Mouse (Mus musculus): ENCODE measurements at regions not wholly inside any gene's neighbourhood (a gene's known extent, or its start where the extent isn't known, plus 50 kb on each side); places are given as distances from the start of the nearest gene placed in this dataset.

DNA sequence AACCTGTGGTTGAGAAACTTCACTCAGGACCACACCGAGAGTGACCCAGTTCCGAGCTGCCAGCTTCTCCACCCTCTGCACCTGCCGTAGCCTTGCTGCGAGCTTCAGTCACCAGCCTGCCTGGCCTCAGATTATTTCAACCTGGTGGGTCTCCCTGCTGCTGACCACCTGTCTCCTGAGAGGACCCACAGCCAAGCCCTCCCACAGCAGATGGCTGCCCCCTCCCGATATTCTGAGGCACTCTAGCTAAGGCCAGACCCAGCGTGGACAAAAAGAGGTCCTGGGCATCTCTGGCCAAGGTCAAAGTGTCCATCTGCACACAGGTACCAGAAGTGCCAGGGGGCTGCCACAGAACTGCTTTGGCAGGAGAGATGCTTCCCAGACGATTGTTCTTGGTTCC, 162.7 kb upstream of the Ctbp2 start:
- no peak overlapping the region for H3K27ac ChIP-seq (replicated peaks; ENCODE audit: insufficient read depth, low read depth, low read length)
- H3K36me3 ChIP-seq (ENCODE audit: control insufficient read depth, insufficient read depth, low read length): no peaks in the 10 kb centered on the region
- H3K4me3 ChIP-seq (ENCODE audit: insufficient read depth, low read depth, low read length): no peak overlapping the region
- no peak overlapping the region for H3K9ac ChIP-seq (ENCODE audit: low read depth, low read length)
- no peaks in the 10 kb centered on the region for H3K4me1 ChIP-seq (ENCODE audit: control insufficient read depth, insufficient read depth, low read length)
- TF ChIP-seq POLR2A (IDR thresholded peaks at IDR 0.05; ENCODE audit: extremely low read depth, insufficient read depth, low read length) (no peak), CTCF (IDR thresholded peaks at IDR 0.05; ENCODE audit: low read depth, low read length) (no peak)
- H3K79me2 ChIP-seq (ENCODE audit: control insufficient read depth, insufficient read depth, low read length): no peaks in the 10 kb centered on the region
- no peaks in the 10 kb centered on the region for H3K27me3 ChIP-seq (ENCODE audit: control insufficient read depth, insufficient read depth, low read length)
- DNase-seq (ENCODE audit: extremely low read depth, low read depth, low spot score): no peak
- 85% methylated on average over 7 of the region's 7 CpGs for WGBS

DNA sequence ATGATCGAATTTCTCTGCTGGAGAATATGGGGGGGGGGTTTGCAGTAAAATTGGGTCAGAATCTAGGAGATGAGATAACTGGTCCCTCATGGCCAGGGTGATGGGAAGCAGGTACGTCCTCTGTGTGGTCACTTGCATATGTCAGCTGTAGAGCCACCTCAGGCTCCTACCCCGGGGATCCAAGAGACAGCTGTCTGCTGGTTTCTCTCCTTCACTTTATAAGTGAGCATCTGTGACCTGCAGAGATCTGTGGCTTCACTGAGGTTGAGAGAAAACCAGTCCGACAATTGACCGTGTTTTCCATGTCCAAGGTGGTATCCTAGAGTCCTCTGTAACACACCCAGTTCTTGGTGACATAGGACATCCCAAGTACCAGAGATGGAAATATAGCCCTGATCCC, 162.1 kb upstream of the Ctbp2 start:
- TF ChIP-seq POLR2A (IDR thresholded peaks at IDR 0.05; ENCODE audit: extremely low read depth, insufficient read depth, low read length) (no peak), CTCF (IDR thresholded peaks at IDR 0.05; ENCODE audit: low read depth, low read length) (no peak)
- 77% methylated on average over 5 of the region's 5 CpGs for WGBS
- no peaks in the 10 kb centered on the region for H3K27me3 ChIP-seq (ENCODE audit: control insufficient read depth, insufficient read depth, low read length)
- H3K79me2 ChIP-seq (ENCODE audit: control insufficient read depth, insufficient read depth, low read length): no peaks in the 10 kb centered on the region
- H3K4me1 ChIP-seq (ENCODE audit: control insufficient read depth, insufficient read depth, low read length): no peaks in the 10 kb centered on the region
- no peaks in the 10 kb centered on the region for H3K36me3 ChIP-seq (ENCODE audit: control insufficient read depth, insufficient read depth, low read length)
- H3K27ac ChIP-seq (replicated peaks; ENCODE audit: insufficient read depth, low read depth, low read length): no peak overlapping the region
- no peak for DNase-seq (ENCODE audit: extremely low read depth, low read depth, low spot score)
- H3K9ac ChIP-seq (ENCODE audit: low read depth, low read length): no peak overlapping the region
- no peak overlapping the region for H3K4me3 ChIP-seq (ENCODE audit: insufficient read depth, low read depth, low read length)

DNA sequence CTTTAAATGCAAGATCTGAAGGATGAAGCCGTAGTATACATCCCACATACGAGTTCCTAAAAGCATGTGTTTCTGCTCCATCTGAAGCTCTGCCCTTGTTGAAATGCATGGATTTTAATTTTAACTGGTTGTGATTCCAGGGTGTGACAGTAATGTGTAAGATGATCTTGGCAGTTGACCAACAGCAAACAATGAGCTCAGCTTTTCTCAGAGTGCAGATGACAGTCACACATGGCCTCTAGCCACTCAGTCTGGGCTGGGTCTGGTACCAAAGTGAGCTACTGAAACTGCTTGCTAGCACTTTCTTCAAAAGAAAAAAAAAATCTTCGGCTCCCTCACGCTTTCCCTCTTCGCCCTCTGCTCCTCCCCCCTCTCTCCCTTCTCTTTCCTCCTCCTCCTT, 138.0 kb upstream of the Ctbp2 start:
- H3K79me2 ChIP-seq (ENCODE audit: control insufficient read depth, insufficient read depth, low read length): no peaks in the 10 kb centered on the region
- 72% methylated on average over 5 of the region's 5 CpGs for WGBS
- H3K4me1 ChIP-seq (ENCODE audit: control insufficient read depth, insufficient read depth, low read length): no peaks in the 10 kb centered on the region
- no peak overlapping the region for H3K27ac ChIP-seq (replicated peaks; ENCODE audit: insufficient read depth, low read depth, low read length)
- no peaks in the 10 kb centered on the region for H3K27me3 ChIP-seq (ENCODE audit: control insufficient read depth, insufficient read depth, low read length)
- DNase-seq (ENCODE audit: extremely low read depth, low read depth, low spot score): no peak
- H3K36me3 ChIP-seq (ENCODE audit: control insufficient read depth, insufficient read depth, low read length): no peaks in the 10 kb centered on the region
- TF ChIP-seq POLR2A (IDR thresholded peaks at IDR 0.05; ENCODE audit: extremely low read depth, insufficient read depth, low read length) (no peak), CTCF (IDR thresholded peaks at IDR 0.05; ENCODE audit: low read depth, low read length) (no peak)
- H3K4me3 ChIP-seq (ENCODE audit: insufficient read depth, low read depth, low read length): no peak overlapping the region
- H3K9ac ChIP-seq (ENCODE audit: low read depth, low read length): no peak overlapping the region

DNA sequence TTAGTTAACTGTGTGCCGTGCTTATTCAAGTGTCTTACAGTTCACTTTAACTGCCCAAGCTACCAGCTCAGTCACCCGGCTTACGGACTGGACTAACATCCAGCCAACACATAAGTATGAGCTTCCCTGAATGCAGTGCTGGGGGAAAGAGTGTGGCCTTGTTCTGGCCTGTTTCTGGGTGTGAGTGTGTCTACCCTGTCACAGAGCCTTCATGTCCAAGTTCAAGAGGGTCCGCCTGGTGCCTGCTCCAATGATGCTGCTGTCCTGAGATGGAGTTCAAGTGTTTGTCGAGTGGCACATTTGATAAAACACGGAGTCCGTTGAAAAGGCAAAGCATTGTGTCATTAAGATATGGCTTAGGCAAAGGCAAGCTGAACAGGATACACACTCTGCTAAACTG, 135.0 kb upstream of the Ctbp2 start:
- H3K4me3 ChIP-seq (ENCODE audit: insufficient read depth, low read depth, low read length): no peak overlapping the region
- no peaks in the 10 kb centered on the region for H3K36me3 ChIP-seq (ENCODE audit: control insufficient read depth, insufficient read depth, low read length)
- no peak for DNase-seq (ENCODE audit: extremely low read depth, low read depth, low spot score)
- WGBS: 90% methylated on average over 7 of the region's 7 CpGs
- TF ChIP-seq POLR2A (IDR thresholded peaks at IDR 0.05; ENCODE audit: extremely low read depth, insufficient read depth, low read length): no peak
- no peak for TF ChIP-seq CTCF (IDR thresholded peaks at IDR 0.05; ENCODE audit: low read depth, low read length)
- no peak overlapping the region for H3K27ac ChIP-seq (replicated peaks; ENCODE audit: insufficient read depth, low read depth, low read length)
- no peaks in the 10 kb centered on the region for H3K27me3 ChIP-seq (ENCODE audit: control insufficient read depth, insufficient read depth, low read length)
- no peaks in the 10 kb centered on the region for H3K4me1 ChIP-seq (ENCODE audit: control insufficient read depth, insufficient read depth, low read length)
- no peak overlapping the region for H3K9ac ChIP-seq (ENCODE audit: low read depth, low read length)
- H3K79me2 ChIP-seq (ENCODE audit: control insufficient read depth, insufficient read depth, low read length): no peaks in the 10 kb centered on the region

GRCm38 (mm10) chr7:133256831-133257230, 132.7 kb upstream of the Ctbp2 start:
- Histone ChIP-seq H3K27me3 (ENCODE audit: control insufficient read depth, insufficient read depth, low read length) (no peaks in the 10 kb centered on the region), H3K27ac (replicated peaks; ENCODE audit: insufficient read depth, low read depth, low read length) (no peak overlapping the region), H3K36me3 (ENCODE audit: control insufficient read depth, insufficient read depth, low read length) (no peaks in the 10 kb centered on the region), H3K79me2 (ENCODE audit: control insufficient read depth, insufficient read depth, low read length) (no peaks in the 10 kb centered on the region), H3K4me1 (ENCODE audit: control insufficient read depth, insufficient read depth, low read length) (no peaks in the 10 kb centered on the region), H3K9ac (ENCODE audit: low read depth, low read length) (no peak overlapping the region), H3K4me3 (ENCODE audit: insufficient read depth, low read depth, low read length) (no peak overlapping the region)
- no peak for TF ChIP-seq POLR2A (IDR thresholded peaks at IDR 0.05; ENCODE audit: extremely low read depth, insufficient read depth, low read length)
- TF ChIP-seq CTCF (IDR thresholded peaks at IDR 0.05; ENCODE audit: low read depth, low read length): no peak
- WGBS: 67% methylated on average over 5 of the region's 5 CpGs
- DNase-seq (ENCODE audit: extremely low read depth, low read depth, low spot score): no peak

GRCm38 (mm10) chr7:133244601-133245000, 120.4 kb upstream of the Ctbp2 start:
- DNase-seq (ENCODE audit: extremely low read depth, low read depth, low spot score): no peak
- no peaks in the 10 kb centered on the region for H3K27me3 ChIP-seq (ENCODE audit: control insufficient read depth, insufficient read depth, low read length)
- 38% methylated on average over 11 of the region's 11 CpGs for WGBS

More at GRCm38 (mm10) chr7:133244601-133245000, 120.4 kb upstream of the Ctbp2 start:
- Histone ChIP-seq H3K79me2 (ENCODE audit: control insufficient read depth, insufficient read depth, low read length) (no peaks in the 10 kb centered on the region), H3K9ac (ENCODE audit: low read depth, low read length) (no peak overlapping the region), H3K27ac (replicated peaks; ENCODE audit: insufficient read depth, low read depth, low read length) (no peak overlapping the region), H3K4me1 (ENCODE audit: control insufficient read depth, insufficient read depth, low read length) (no peaks in the 10 kb centered on the region), H3K36me3 (ENCODE audit: control insufficient read depth, insufficient read depth, low read length) (no peaks in the 10 kb centered on the region), H3K4me3 (ENCODE audit: insufficient read depth, low read depth, low read length) (no peak overlapping the region)
- no peak for TF ChIP-seq POLR2A (IDR thresholded peaks at IDR 0.05; ENCODE audit: extremely low read depth, insufficient read depth, low read length)
- TF ChIP-seq CTCF (IDR thresholded peaks at IDR 0.05; ENCODE audit: low read depth, low read length): no peak
